Mouse (Mus musculus): ENCODE results near the gene Ncs1. TPM values are rescaled to one million over a fixed set of nuclear protein-coding genes. Genes with fewer than 3 reads are reported as not detected.

Gene Ncs1
- polyA plus RNA-seq, 1 experiment from 2014 or later = 9.8 TPM

DNA sequence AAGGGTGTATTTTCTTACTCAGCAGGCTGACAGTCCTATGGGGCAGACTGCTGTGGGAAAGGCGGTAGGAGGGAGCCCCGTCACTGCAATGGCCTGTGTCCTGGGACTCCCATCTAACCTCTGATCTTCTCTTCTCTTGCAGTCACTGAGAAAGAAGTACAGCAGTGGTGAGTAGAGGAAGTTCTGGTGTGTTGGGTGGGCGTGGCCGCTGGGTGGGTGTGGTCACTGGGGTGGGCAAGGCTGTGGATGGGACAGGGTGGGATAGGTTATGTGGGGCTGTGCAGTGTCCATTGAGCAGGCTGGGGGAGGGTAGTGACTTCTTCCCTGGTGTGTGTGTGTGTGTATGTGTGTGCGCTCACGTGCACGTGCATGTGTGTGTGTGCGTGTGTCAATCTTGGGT lies 24.8 kb downstream of the Ncs1 start:
- TF ChIP-seq EP300 (optimal IDR thresholded peaks at IDR 0.05) (no peak), CTCF (IDR thresholded peaks at IDR 0.05; ENCODE audit: low read depth) (no peak)
- Histone ChIP-seq H3K9me3 (ENCODE audit: control insufficient read depth, low read length) (no peaks in the 10 kb centered on the region), H3K4me1 (replicated peaks; ENCODE audit: control insufficient read depth, insufficient read depth) (no peaks in the 10 kb centered on the region), H3K27me3 (ENCODE audit: control insufficient read depth, insufficient read depth, low read length) (no peaks in the 10 kb centered on the region), H3K9ac (ENCODE audit: low read length) (no peak overlapping the region), H3K36me3 (ENCODE audit: control insufficient read depth, insufficient read depth, low read length) (no peaks in the 10 kb centered on the region), H3K27ac (replicated peaks) (no peak overlapping the region), H3K4me2 (replicated peaks; ENCODE audit: low read depth) (no peak overlapping the region), H3K4me3 (ENCODE audit: low read depth, low read length) (no peak overlapping the region)
- no peak for DNase-seq (ENCODE audit: low spot score)
- no peak for ATAC-seq (ENCODE audit: low FRiP score, low TSS enrichment)
- WGBS = 89% methylated on average over 8 of the region's 8 CpGs

- H3K9ac ChIP-seq (ENCODE audit: low read length) = no peak overlapping the region
- no peak for ATAC-seq (ENCODE audit: low FRiP score, low TSS enrichment)
- H3K4me1 ChIP-seq (replicated peaks; ENCODE audit: control insufficient read depth, insufficient read depth) = no peaks in the 10 kb centered on the region
- DNase-seq (ENCODE audit: low spot score) = no peak
- no peaks in the 10 kb centered on the region for H3K9me3 ChIP-seq (ENCODE audit: control insufficient read depth, low read length)
- H3K36me3 ChIP-seq (ENCODE audit: control insufficient read depth, insufficient read depth, low read length) = no peaks in the 10 kb centered on the region
- H3K4me3 ChIP-seq (ENCODE audit: low read depth, low read length) = no peak overlapping the region
- 79% methylated on average over 1 of the region's 1 CpGs for WGBS
- H3K27ac ChIP-seq (replicated peaks) = no peak overlapping the region
- H3K27me3 ChIP-seq (ENCODE audit: control insufficient read depth, insufficient read depth, low read length) = no peaks in the 10 kb centered on the region
- TF ChIP-seq EP300 (optimal IDR thresholded peaks at IDR 0.05) (no peak), CTCF (IDR thresholded peaks at IDR 0.05; ENCODE audit: low read depth) (peak; percentile 62)
- no peak overlapping the region for H3K4me2 ChIP-seq (replicated peaks; ENCODE audit: low read depth)
Measured at GRCm38 (mm10) chr2:31271071-31271470, 25.4 kb downstream of the Ncs1 start.

DNA sequence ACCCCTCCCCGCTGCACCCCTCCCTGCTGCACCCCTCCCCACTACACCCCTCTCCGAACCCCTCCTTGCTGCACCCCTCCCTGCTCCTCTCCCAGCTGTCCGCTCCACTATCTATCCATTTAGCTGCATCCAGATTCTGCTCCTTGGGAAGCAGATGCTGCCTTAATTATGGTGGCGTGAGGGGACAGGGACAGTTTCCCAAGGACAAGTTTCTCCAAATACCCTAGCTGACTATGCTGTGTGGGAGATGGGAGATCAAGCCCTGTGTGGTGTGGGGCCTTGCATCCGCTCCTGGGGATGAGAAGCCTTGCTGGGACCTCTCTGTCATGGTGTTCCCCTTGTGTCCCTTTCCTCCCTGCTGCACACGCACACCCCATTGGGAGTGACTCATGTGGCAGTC lies 29.4 kb downstream of the Ncs1 start:
- Histone ChIP-seq H3K4me3 (ENCODE audit: low read depth, low read length) (no peak overlapping the region), H3K27ac (replicated peaks) (no peak overlapping the region), H3K36me3 (ENCODE audit: control insufficient read depth, insufficient read depth, low read length) (no peaks in the 10 kb centered on the region), H3K9me3 (ENCODE audit: control insufficient read depth, low read length) (no peaks in the 10 kb centered on the region), H3K9ac (ENCODE audit: low read length) (no peak overlapping the region), H3K4me2 (replicated peaks; ENCODE audit: low read depth) (no peak overlapping the region), H3K27me3 (ENCODE audit: control insufficient read depth, insufficient read depth, low read length) (no peaks in the 10 kb centered on the region), H3K4me1 (replicated peaks; ENCODE audit: control insufficient read depth, insufficient read depth) (no peaks in the 10 kb centered on the region)
- 91% methylated on average over 6 of the region's 6 CpGs for WGBS
- ATAC-seq (ENCODE audit: low FRiP score, low TSS enrichment) (no peak), DNase-seq (ENCODE audit: low spot score) (no peak)
- TF ChIP-seq CTCF (IDR thresholded peaks at IDR 0.05; ENCODE audit: low read depth) (no peak), EP300 (optimal IDR thresholded peaks at IDR 0.05) (no peak)

- no peaks in the 10 kb centered on the region for H3K4me1 ChIP-seq (replicated peaks; ENCODE audit: control insufficient read depth, insufficient read depth)
- no peaks in the 10 kb centered on the region for H3K36me3 ChIP-seq (ENCODE audit: control insufficient read depth, insufficient read depth, low read length)
- H3K27me3 ChIP-seq (ENCODE audit: control insufficient read depth, insufficient read depth, low read length) = no peaks in the 10 kb centered on the region
- no peak overlapping the region for H3K27ac ChIP-seq (replicated peaks)
- WGBS = 53% methylated on average over 6 of the region's 6 CpGs
- no peaks in the 10 kb centered on the region for H3K9me3 ChIP-seq (ENCODE audit: control insufficient read depth, low read length)
- H3K4me2 ChIP-seq (replicated peaks; ENCODE audit: low read depth) = no peak overlapping the region
- H3K4me3 ChIP-seq (ENCODE audit: low read depth, low read length) = no peak overlapping the region
- ATAC-seq (ENCODE audit: low FRiP score, low TSS enrichment) (no peak), DNase-seq (ENCODE audit: low spot score) (no peak)
- TF ChIP-seq CTCF (IDR thresholded peaks at IDR 0.05; ENCODE audit: low read depth) (no peak), EP300 (optimal IDR thresholded peaks at IDR 0.05) (no peak)
- no peak overlapping the region for H3K9ac ChIP-seq (ENCODE audit: low read length)
Measured at GRCm38 (mm10) chr2:31277810-31278209, 32.2 kb downstream of the Ncs1 start.

DNA sequence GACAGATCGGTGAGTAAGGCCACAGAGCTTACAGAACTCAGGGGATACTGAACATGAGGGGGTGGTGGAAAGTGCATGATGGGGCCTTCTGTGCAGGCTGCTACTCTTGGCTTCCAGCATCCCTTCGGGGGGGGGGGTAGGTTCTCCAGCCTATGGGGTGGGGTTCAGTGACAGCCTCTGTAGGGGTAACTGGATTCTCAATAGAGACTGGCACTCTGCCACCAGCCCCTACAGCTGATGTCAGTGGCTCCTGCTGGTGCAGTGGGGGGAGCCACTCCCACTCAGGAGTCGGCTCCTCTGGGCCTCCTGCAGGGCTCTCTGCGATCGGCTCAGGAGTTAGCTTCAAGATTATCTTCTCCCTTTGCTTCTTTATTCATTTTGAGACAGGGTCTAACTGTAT lies 32.9 kb downstream of the Ncs1 start:
- no peak for ATAC-seq (ENCODE audit: low FRiP score, low TSS enrichment)
- Histone ChIP-seq H3K4me2 (replicated peaks; ENCODE audit: low read depth) (no peak overlapping the region), H3K27me3 (ENCODE audit: control insufficient read depth, insufficient read depth, low read length) (no peaks in the 10 kb centered on the region), H3K9me3 (ENCODE audit: control insufficient read depth, low read length) (no peaks in the 10 kb centered on the region), H3K4me3 (ENCODE audit: low read depth, low read length) (no peak overlapping the region), H3K9ac (ENCODE audit: low read length) (no peak overlapping the region), H3K27ac (replicated peaks) (no peak overlapping the region), H3K4me1 (replicated peaks; ENCODE audit: control insufficient read depth, insufficient read depth) (no peaks in the 10 kb centered on the region), H3K36me3 (ENCODE audit: control insufficient read depth, insufficient read depth, low read length) (no peaks in the 10 kb centered on the region)
- no peak for DNase-seq (ENCODE audit: low spot score)
- WGBS = 72% methylated on average over 5 of the region's 5 CpGs
- no peak for TF ChIP-seq CTCF (IDR thresholded peaks at IDR 0.05; ENCODE audit: low read depth)
- no peak for TF ChIP-seq EP300 (optimal IDR thresholded peaks at IDR 0.05)

DNA sequence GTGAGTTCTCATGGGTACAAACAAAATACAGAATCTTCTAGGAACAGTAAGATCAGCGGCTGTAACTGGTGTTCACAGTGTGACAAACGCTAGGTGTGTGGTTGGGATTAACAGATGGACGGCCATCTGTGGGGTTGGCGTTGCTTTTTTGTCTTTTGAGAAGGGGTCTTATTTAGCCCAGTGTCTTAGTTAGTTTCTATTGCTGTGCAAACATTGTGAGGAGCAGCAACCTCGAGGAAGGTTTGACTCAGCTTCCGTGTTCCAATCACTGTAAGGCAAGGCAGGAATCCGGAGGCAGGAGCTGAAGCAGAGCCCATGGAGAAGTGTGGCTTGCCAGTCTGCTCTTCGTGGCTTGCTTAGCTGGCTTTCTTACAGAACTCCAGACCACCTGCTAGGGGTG lies 35.5 kb downstream of the Ncs1 start:
- Histone ChIP-seq H3K27ac (replicated peaks) (no peak overlapping the region), H3K4me1 (replicated peaks; ENCODE audit: control insufficient read depth, insufficient read depth) (no peaks in the 10 kb centered on the region), H3K27me3 (ENCODE audit: control insufficient read depth, insufficient read depth, low read length) (no peaks in the 10 kb centered on the region), H3K9me3 (ENCODE audit: control insufficient read depth, low read length) (no peaks in the 10 kb centered on the region), H3K4me2 (replicated peaks; ENCODE audit: low read depth) (no peak overlapping the region), H3K4me3 (ENCODE audit: low read depth, low read length) (no peak overlapping the region), H3K9ac (ENCODE audit: low read length) (no peak overlapping the region), H3K36me3 (ENCODE audit: control insufficient read depth, insufficient read depth, low read length) (no peaks in the 10 kb centered on the region)
- 81% methylated on average over 8 of the region's 8 CpGs for WGBS
- DNase-seq (ENCODE audit: low spot score) = no peak
- no peak for TF ChIP-seq EP300 (optimal IDR thresholded peaks at IDR 0.05)
- TF ChIP-seq CTCF (IDR thresholded peaks at IDR 0.05; ENCODE audit: low read depth) = no peak
- ATAC-seq (ENCODE audit: low FRiP score, low TSS enrichment) = no peak
